Mouse (Mus musculus): ENCODE measurements around the gene Gm10721.
"Not testable (repeated sequence)": the region's sequence is repeated elsewhere in the genome, so short reads cannot be mapped to it uniquely, and the experiment has no call there.

The Gm10721 gene

DNA sequence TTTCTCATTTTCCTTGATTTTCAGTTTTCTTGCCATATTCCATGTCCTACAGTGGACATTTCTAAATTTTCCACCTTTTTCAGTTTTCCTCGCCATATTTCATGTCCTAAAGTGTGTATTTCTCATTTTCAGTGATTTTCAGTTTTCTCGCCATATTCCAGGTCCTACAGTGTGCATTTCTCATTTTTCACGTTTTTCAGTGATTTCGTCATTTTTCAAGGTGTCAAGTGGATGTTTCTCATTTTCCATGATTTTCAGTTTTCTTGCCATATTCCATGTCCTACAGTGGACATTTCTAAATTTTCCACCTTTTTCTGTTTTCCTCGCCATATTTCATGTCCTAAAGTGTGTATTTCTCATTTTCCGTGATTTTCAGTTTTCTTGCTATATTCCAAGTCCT lies 12.7 kb downstream of the Gm10721 start:
- in situ Hi-C loops (cut with MboI, MseI) = not testable (repeated sequence)

DNA sequence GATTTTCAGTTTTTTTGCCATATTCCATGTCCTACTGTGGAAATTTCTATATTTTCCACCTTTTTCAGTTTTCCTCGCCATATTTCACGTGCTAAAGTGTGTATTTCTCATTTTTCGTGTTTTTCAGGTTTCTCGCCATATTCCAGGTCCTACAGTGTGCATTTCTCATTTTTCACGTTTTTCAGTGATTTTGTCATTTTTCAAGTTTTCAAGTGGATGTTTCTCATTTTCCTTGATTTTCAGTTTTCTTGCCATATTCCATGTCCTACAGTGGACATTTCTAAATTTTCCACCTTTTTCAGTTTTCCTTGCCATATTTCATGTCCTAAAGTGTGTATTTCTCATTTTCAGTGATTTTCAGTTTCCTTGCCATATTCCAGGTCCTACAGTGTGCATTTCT lies 13.2 kb downstream of the Gm10721 start:
- in situ Hi-C loops (cut with MboI, MseI) = not testable (repeated sequence)

DNA sequence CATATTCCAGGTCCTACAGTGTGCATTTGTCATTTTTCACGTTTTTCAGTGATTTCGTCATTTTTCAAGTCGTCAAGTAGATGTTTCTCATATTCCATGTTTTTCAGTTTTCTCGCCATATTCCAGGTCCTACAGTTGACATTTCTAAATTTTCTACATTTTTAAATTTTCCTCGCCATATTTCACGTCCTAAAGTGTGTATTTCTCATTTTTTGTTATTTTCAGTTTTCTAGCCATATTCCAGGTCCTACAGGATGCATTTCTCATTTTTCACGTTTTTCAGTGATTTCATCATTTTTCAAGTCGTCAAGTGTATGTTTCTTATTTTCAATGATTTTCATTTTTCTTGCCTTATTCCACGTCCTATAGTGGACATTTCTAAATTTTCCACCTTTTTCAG lies 13.8 kb downstream of the Gm10721 start:
- in situ Hi-C loops (cut with MboI, MseI) = not testable (repeated sequence)

DNA sequence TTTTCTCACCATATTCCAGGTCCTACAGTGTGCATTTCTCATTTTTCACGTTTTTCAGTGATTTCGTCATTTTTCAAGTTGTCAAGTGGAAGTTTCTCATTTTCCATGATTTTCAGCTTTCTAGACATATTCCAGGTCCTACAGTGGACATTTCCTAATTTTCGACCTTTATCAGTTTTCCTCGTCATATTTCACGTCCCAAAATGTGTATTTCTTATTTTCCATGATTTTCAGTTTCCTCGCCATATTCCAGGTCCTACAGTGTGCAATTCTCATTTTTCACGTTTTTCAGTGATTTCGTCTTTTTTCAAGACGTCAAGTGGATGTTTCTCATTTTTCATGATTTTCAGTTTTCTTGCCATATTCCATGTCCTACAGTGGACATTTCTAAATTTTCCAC lies 14.3 kb downstream of the Gm10721 start:
- in situ Hi-C loops (cut with MboI, MseI) = not testable (repeated sequence)

DNA sequence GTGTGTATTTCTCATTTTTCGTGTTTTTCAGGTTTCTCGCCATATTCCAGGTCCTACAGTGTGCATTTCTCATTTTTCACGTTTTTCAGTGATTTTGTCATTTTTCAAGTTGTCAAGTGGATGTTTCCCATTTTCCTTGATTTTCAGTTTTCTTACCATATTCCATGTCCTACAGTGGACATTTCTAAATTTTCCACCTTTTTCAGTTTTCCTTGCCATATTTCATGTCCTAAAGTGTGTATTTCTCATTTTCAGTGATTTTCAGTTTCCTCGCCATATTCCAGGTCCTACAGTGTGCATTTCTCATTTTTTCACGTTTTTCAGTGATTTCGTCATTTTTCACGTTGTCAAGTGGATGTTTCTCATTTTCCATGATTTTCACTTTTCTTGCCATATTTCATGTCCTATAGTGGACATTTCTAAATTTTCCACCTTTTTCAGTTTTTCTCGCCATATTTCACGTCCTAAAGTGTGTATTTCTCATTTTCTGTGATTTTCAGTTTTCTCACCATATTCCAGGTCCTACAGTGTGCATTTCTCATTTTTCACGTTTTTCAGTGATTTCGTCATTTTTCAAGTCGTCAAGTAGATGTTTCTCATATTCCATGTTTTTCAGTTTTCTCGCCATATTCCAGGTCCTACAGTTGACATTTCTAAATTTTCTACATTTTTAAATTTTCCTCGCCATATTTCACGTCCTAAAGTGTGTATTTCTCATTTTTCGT lies 16.5 kb downstream of the Gm10721 start:
- in situ Hi-C loops (cut with MboI, MseI) = not testable (repeated sequence)

DNA sequence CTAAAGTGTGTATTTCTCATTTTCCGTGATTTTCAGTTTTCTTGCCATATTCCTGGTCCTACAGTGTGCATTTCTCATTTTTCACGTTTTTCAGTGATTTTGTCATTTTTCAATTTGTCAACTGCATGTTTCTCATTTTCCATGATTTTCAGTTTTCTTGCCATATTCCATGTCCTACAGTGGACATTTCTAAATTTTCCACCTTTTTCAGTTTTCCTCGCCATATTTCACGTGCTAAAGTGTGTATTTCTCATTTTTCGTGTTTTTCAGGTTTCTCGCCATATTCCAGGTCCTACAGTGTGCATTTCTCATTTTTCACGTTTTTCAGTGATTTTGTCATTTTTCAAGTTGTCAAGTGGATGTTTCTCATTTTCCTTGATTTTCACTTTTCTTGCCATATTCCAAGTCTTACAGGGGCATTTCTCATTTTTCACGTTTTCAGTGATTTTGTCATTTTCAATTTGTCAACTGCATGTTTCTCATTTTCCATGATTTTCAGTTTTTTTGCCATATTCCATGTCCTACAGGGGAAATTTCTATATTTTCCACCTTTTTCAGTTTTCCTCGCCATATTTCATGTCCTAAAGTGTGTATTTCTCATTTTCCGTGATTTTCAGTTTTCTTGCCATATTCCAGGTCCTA lies 17.9 kb downstream of the Gm10721 start:
- in situ Hi-C loops (cut with MboI, MseI) = not testable (repeated sequence)

DNA sequence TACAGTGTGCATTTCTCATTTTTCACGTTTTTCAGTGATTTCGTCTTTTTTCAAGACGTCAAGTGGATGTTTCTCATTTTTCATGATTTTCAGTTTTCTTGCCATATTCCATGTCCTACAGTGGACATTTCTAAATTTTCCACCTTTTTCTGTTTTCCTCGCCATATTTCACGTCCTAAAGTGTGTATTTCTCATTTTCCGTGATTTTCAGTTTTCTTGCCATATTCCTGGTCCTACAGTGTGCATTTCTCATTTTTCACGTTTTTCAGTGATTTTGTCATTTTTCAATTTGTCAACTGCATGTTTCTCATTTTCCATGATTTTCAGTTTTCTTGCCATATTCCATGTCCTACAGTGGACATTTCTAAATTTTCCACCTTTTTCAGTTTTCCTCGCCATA lies 21.4 kb downstream of the Gm10721 start, which contains the start of gene Gm17535:
Gene Gm17535 (plus strand): TSS at position 301 of the 400 bp plus-strand sequence.
- in situ Hi-C loops (cut with MboI, MseI) = not testable (repeated sequence)

DNA sequence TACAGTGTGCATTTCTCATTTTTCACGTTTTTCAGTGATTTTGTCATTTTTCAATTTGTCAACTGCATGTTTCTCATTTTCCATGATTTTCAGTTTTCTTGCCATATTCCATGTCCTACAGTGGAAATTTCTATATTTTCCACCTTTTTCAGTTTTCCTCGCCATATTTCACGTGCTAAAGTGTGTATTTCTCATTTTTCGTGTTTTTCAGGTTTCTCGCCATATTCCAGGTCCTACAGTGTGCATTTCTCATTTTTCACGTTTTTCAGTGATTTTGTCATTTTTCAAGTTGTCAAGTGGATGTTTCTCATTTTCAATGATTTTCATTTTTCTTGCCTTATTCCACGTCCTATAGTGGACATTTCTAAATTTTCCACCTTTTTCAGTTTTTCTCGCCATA lies 23.6 kb downstream of the Gm10721 start, which contains the start of gene Gm10715:
Gene Gm10715 (plus strand): TSS at position 301 of the 400 bp plus-strand sequence.
- in situ Hi-C loops (cut with MboI, MseI) = not testable (repeated sequence)

DNA sequence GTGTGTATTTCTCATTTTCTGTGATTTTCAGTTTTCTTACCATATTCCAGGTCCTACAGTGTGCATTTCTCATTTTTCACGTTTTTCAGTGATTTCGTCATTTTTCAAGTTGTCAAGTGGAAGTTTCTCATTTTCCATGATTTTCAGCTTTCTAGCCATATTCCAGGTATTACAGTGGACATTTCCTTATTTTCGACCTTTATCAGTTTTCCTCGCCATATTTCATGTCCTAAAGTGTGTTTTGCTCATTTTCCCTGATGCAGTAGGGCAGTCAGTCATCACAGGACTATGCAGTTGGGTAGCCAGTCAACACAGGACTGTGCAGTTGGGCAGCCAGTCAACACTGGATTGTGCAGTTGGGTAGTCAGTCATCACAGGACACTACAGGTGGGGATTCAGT lies 25.2 kb downstream of the Gm10721 start:
- in situ Hi-C loops (cut with MboI, MseI) = not testable (repeated sequence)

All from T-helper 2 cell (primary cell).